ENCODE assay signal across 8 mouse cellular contexts in the genomic region with DNA sequence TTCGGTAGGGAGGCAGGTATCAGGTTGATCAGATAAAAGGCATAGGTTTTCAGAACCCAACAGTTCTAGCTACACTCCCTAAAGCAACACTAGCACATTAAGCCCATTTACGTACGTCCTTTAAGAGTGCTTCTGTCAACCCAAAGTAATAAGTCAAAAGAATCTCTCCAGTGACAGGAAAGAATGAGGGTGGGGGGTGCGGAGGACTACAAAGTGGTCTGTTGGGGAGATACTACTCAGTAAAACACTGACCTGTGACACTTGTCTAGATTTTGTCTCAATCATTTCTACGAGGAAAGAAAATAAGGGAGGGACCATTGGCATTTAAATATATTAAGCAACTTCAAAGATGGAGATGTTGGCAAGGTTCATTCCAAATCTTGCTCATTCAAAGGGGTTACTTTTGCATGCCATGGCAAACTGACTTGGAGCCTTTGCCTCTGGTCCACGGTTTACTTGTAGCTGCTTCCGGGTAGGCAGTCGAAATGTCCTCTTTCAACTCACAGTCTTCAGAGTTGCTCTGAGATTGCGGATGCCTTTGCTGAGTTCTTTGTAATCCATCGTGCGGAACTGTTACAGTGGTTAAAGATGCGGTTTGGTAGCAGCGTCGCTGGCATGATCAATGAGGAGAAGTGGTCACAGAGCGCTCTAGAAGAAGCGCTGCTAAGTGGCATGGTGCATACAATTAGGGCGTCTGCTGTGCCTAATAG. TPM values are rescaled to one million over a fixed set of nuclear protein-coding genes. Genes with fewer than 3 reads are reported as not detected.
DNase-seq lines count a peak whose midpoint lies in the region; ATAC-seq and TF ChIP-seq lines count a peak whose summit lies in the region.

No protein-coding gene starts in this region.

- no peaks in the 10 kb centered on the region for H3K36me3 ChIP-seq in limb, embryonic 15.5 days

- H3K9ac ChIP-seq in limb, embryonic 15.5 days: no peak overlapping the region

- no peak for ATAC-seq in limb, embryonic 15.5 days (ENCODE audit: insufficient number of reproducible peaks, low FRiP score, low TSS enrichment, low read depth)

- H3K27me3 ChIP-seq in cerebellum, adult 2 months (ENCODE audit: control insufficient read depth, insufficient read depth, low read length): no peaks in the 10 kb centered on the region
- H3K27me3 ChIP-seq in limb, embryonic 15.5 days: peaks cover 29% of the 10 kb centered on the region

- 0 out of 2 replicates have a peak, but pooled peaks cover 8% of the 10 kb centered on the region for H3K4me1 ChIP-seq in cerebellum, adult 2 months (ENCODE audit: control insufficient read depth, insufficient read depth, low read length)
- peaks cover 23% of the 10 kb centered on the region for H3K4me1 ChIP-seq in limb, embryonic 15.5 days

- peak; percentile 16 to 19 for DNase-seq in cerebellum, adult 2 months
- DNase-seq in cerebellum, postnatal 36 days: no peak
- peak; percentile 7 for DNase-seq in right cerebral cortex, postnatal 4 days
- no peak for DNase-seq in right cerebral cortex, postnatal 14 days
- no peak for DNase-seq in thymus, postnatal 0 days (ENCODE audit: low spot score)
- no peak for DNase-seq in MN1 (ENCODE audit: low spot score)
- no peak for DNase-seq in yolk sac, embryonic 10.5 days (ENCODE audit: low spot score)

- no peaks in the 10 kb centered on the region for H3K9me3 ChIP-seq in limb, embryonic 15.5 days

- no peak overlapping the region for H3K27ac ChIP-seq in cerebellum, adult 2 months (ENCODE audit: insufficient read depth, low read length)
- H3K27ac ChIP-seq in limb, embryonic 15.5 days: no peak overlapping the region

- H3K4me2 ChIP-seq in limb, embryonic 15.5 days: peak overlapping the region; percentile 97

- 8% methylated on average over 17 of the region's 17 CpGs for WGBS in cerebellum, adult 2 months
- WGBS in limb, embryonic 15.5 days: 7% methylated on average over 17 of the region's 17 CpGs

- TF ChIP-seq POLR2A in cerebellum, adult 2 months (IDR thresholded peaks at IDR 0.05; ENCODE audit: borderline replicate concordance, insufficient read depth, low read length): no peak

- TF ChIP-seq CTCF in cerebellum, adult 2 months (IDR thresholded peaks at IDR 0.05; ENCODE audit: borderline replicate concordance, insufficient read depth, low read depth, low read length): no peak

- peak overlapping the region; percentile 96 for H3K4me3 ChIP-seq in cerebellum, adult 2 months (replicated peaks; ENCODE audit: insufficient read depth, low read depth, low read length)
- H3K4me3 ChIP-seq in limb, embryonic 15.5 days: peak overlapping the region; percentile 62

RNA-seq across cellular contexts. Expression of gene Slitrk5, which starts 2.6 kb away (rescaled TPM):
- 12.9 and 13.2 TPM in 2 replicates for polyA plus RNA-seq in cerebellum, adult 2 months (2012; rRNA removed)
- polyA plus RNA-seq in limb, embryonic 15.5 days (2015; fragmentation: Nextera tagmentation; extraction: Ambion mirVana): 2.0 TPM in 2 replicates
- not detected in 2 replicates for polyA plus RNA-seq in thymus, postnatal 0 days (2015; fragmentation: Nextera tagmentation; extraction: Ambion mirVana)

Comparison
In these comparisons a context has a peak if more than half of its experiments do, and no peak if none do; other contexts are left out.
1. DNase-seq: peak in cerebellum, adult 2 months (2 of 2) and right cerebral cortex, postnatal 4 days (single experiment); none in cerebellum, postnatal 36 days (0 of 2), right cerebral cortex, postnatal 14 days (single experiment), thymus, postnatal 0 days (single experiment), MN1 (single experiment) and yolk sac, embryonic 10.5 days (single experiment).